Mouse (Mus musculus) neural tube, embryonic 14.5 days (tissue): ENCODE results near the gene Mlec. TPM values are rescaled to one million over a fixed set of nuclear protein-coding genes. Genes with fewer than 3 reads are reported as not detected.

ENCODE experiments used
- ATAC-seq: fragments of 200-750 bp; cut with Nextera tagmentation; 2 replicates; pipeline ENCODE4 v1.8.0; 2017; ENCODE audit warnings: low read depth, mild to moderate bottlenecking, moderate TSS enrichment, moderate library complexity
- H3K27ac ChIP-seq: fragments of 300-500 bp; sonication (generic); 2 replicates; pipeline ENCODE4 v1.5.1; 2014; ENCODE audit warnings: low read depth, mild to moderate bottlenecking, control low read depth, low read length, moderate library complexity, mixed read lengths
- H3K27me3 ChIP-seq: fragments of 300-500 bp; sonication (generic); 2 replicates; pipeline ENCODE4 v1.6.1; 2014; ENCODE audit warnings: low read length; ENCODE audit not compliant: control insufficient read depth, insufficient read depth
- H3K36me3 ChIP-seq: fragments of 300-500 bp; sonication (generic); 2 replicates; pipeline ENCODE4 v1.6.1; 2014; ENCODE audit warnings: low read length, mixed read lengths; ENCODE audit not compliant: control insufficient read depth, insufficient read depth
- H3K4me1 ChIP-seq: fragments of 300-500 bp; sonication (generic); 2 replicates; pipeline ENCODE4 v1.6.1; 2014; ENCODE audit warnings: low read length; ENCODE audit not compliant: control insufficient read depth, insufficient read depth
- H3K4me2 ChIP-seq: fragments of 300-500 bp; sonication (generic); 2 replicates; pipeline ENCODE4 v1.6.1; 2014; ENCODE audit warnings: mild to moderate bottlenecking, low read depth, low read length, control low read depth
- H3K4me3 ChIP-seq: fragments of 300-500 bp; sonication (generic); 2 replicates; pipeline ENCODE4 v1.5.1; 2014; ENCODE audit warnings: low read depth, low read length, control low read depth, mixed read lengths
- H3K9ac ChIP-seq: fragments of 300-500 bp; sonication (generic); replicated peaks from 2 replicates; pipeline ENCODE4 v1.6.1; 2014; ENCODE audit warnings: low read depth, mild to moderate bottlenecking, control low read depth, low read length, mixed read lengths
- H3K9me3 ChIP-seq: fragments of 300-500 bp; sonication (generic); 2 replicates; pipeline ENCODE4 v1.6.1; 2016; ENCODE audit warnings: low read length; ENCODE audit not compliant: control insufficient read depth
- WGBS: fragments of 180-500 bp; shearing (Covaris S2); extraction: QIAGEN DNeasy Blood & Tissue Kit; methylation state at CpG from one replicate; pipeline ENCODE4 v1.1.7; 2014; 5-methylcytosine and 5-hydroxymethylcytosine counted together
- polyA plus RNA-seq: library from polyadenylated mRNA; unstranded; fragments of >200 nt; fragmentation: Nextera tagmentation; extraction: Ambion mirVana; gene quantifications from 2 replicates; pipeline ENCODE4 v1.2.1, GENCODE M21; 2014

Gene Mlec
- polyA plus RNA-seq: 23.9 and 26.2 TPM in 2 replicates

DNA sequence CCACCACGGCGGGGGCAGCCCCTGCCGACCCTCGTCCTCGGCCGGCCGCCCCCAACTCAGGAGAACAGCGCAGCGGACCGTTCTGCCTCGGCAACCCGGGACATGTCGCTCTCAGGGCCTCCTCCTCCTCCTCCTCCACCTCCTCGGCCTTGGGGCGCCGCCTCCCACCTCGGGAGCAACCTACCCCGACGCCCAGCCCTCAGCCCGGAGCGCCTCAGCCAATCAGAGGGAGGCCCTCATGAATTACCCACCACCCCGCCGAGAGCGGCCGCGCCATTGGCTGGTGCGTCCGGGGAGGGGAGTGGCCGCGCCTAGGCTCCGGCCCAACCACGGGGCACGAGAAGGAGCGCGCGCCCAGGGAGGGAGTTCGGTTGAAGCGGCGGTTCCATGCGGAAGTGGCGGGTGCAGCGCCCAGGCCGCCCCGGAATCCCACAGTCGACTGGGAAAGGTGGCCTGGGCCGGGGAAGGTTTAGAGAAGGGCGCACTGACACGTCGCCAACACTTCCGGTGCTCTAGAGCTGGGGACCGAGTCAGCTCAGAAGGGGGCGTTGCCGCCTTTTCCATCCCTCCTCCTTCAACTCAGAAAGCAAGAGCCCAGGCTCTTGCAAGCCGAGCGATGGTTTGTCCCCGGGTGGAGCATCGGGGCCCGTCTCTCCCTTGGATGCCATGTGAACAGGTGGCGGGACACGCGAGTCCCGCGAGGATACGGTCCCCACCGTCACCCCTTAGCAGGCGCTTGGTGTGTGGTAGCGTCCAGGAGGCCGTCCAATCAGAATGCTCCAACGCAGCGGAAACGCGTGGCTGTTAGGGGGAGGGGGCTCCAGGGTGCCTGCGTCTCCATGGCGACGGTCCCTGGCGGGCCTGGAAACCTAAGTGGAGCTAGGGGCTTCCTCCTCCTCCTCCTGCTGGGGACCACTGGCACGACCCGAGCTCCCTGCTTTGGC is at the start of gene Mlec:
Mlec (minus strand) TSS at position 140 of the 944 bp plus-strand sequence.
- H3K9me3 ChIP-seq: no peaks in the 10 kb centered on the region
- H3K36me3 ChIP-seq: no peaks in the 10 kb centered on the region
- H3K27ac ChIP-seq: peak within 1 kb of the TSS; percentile 98
- peak within 1 kb of the TSS; percentile 95 for H3K9ac ChIP-seq
- H3K27me3 ChIP-seq: no peaks in the 10 kb centered on the region
- peak within 1 kb of the TSS; percentile 97 for H3K4me3 ChIP-seq
- peak within 1 kb of the TSS; percentile 95 for H3K4me2 ChIP-seq
- under 1% methylated on average over 64 of the region's 78 CpGs for WGBS
- ATAC-seq: peak; percentile 97
- peaks cover 34% of the 10 kb centered on the region for H3K4me1 ChIP-seq

DNA sequence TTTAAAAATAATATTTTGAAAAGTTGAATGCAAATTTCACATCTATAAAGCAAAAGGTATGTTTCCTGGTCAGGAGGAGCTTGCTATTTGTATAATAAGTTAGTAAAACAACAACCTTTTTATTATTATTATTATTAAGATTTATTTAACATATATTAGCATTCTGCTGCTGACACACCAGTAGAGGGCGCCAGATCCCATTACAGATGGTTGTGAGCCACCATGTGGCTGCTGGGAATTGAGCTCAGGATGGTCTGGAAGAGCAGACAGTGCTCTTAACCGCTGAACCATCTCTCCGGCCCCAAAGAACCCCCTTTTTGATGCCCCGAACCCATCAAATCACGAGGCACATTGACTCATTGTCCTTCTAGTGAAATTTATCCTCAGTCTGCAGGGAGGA is 49.3 kb upstream of the Mlec start:
- ATAC-seq: no peak
- no peaks in the 10 kb centered on the region for H3K36me3 ChIP-seq
- H3K27ac ChIP-seq: no peak overlapping the region
- H3K27me3 ChIP-seq: no peaks in the 10 kb centered on the region
- H3K4me2 ChIP-seq: no peak overlapping the region
- peaks cover 10% of the 10 kb centered on the region; the same call in 1 of the 2 replicates for H3K4me1 ChIP-seq
- no peaks in the 10 kb centered on the region for H3K9me3 ChIP-seq
- no peak overlapping the region for H3K9ac ChIP-seq
- 60% methylated on average over 5 of the region's 5 CpGs for WGBS
- no peak overlapping the region for H3K4me3 ChIP-seq

DNA sequence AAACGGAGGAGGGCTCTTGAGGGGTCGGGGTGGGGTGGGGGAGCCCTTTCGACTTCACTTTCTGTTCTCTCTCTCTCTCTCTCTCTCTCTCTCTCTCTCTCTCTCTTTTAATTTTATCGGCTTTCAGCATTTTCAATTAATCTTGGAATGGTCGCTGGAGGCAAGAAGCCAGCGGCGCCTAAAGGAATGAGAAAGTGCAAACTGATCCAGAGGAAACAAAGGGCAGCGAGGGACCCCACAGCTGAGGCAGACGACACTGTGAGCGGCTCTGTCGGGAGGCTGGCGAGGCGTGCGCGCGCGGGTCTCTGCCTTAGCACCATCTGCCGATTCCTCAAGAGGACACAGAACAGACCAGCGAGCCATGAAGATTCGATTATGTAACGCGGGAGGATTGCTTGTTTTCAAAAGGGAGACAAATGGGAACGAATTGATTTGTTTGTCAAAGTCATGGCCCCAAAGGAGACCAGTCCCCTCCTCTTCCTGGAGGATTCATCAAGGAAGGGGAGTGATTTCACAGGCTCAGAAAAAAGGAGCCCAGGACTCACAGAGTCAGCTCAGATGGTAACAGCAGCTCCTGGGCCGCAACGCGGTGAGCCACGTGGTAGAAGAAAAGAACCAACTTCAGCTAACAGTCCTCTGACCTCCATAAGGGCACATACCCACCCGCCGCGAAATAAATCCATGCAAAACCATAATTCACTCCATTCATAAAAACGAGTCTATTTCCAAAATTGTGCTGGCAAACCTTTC is 46.8 kb upstream of the Mlec start:
- Histone ChIP-seq H3K27me3 (no peaks in the 10 kb centered on the region), H3K36me3 (no peaks in the 10 kb centered on the region), H3K4me2 (peak overlapping the region; percentile 47), H3K4me3 (peak overlapping the region; percentile 18; the same call in 1 of the 2 replicates), H3K9ac (peak overlapping the region; percentile 41), H3K27ac (peak overlapping the region; percentile 82), H3K4me1 (peaks cover 10% of the 10 kb centered on the region; the same call in 1 of the 2 replicates), H3K9me3 (no peaks in the 10 kb centered on the region)
- ATAC-seq: peak; percentile 88
- WGBS: 2% methylated on average over 31 of the region's 31 CpGs

DNA sequence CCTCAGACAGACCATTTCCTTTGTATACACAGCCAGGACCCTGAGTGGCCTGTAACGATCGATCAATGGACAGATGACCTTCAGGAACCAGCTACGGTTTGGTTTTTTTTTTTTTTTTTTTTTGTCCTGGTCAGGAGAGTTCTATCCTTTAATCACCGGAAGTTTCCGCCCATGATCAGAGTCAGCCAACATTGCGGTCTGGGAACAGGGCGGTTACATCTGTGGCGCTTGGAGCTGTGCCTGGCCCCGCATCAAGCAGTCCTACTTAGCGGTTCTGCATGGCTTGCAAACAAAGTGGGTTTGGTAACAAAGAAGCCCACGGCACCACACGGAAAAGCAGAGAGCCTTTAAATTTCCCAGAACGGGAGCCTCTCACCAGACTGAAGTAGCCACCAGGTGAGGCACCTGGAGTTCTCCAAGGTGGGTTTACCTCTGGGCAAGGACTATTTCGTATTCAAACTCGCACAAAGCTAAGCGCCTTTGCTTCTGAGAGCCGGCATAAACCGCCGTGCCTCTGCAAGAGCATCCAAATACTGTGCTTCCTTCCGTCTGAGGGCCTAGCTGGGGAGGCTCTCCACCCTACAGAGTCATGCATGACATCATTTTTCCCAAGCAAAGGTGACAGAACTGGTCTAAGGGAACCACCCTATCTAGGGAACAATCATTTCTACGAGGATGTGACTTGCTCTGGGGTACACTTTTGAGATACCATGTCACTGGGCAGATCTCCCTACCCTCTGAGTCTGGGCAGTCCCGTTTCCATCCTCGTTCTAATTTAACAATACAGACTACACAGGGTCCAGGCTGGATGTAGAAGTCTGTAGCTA is 46.0 kb upstream of the Mlec start:
- Histone ChIP-seq H3K4me1 (peaks cover 10% of the 10 kb centered on the region; the same call in 1 of the 2 replicates), H3K9ac (peak overlapping the region; percentile 12; the same call in 1 of the 2 replicates), H3K4me2 (peak overlapping the region; percentile 47), H3K4me3 (peak overlapping the region; percentile 18; the same call in 1 of the 2 replicates), H3K27me3 (no peaks in the 10 kb centered on the region), H3K36me3 (no peaks in the 10 kb centered on the region), H3K27ac (peak overlapping the region; percentile 82), H3K9me3 (no peaks in the 10 kb centered on the region)
- peak; percentile 52; the same call in 1 of the 2 replicates for ATAC-seq
- 11% methylated on average over 23 of the region's 23 CpGs for WGBS

DNA sequence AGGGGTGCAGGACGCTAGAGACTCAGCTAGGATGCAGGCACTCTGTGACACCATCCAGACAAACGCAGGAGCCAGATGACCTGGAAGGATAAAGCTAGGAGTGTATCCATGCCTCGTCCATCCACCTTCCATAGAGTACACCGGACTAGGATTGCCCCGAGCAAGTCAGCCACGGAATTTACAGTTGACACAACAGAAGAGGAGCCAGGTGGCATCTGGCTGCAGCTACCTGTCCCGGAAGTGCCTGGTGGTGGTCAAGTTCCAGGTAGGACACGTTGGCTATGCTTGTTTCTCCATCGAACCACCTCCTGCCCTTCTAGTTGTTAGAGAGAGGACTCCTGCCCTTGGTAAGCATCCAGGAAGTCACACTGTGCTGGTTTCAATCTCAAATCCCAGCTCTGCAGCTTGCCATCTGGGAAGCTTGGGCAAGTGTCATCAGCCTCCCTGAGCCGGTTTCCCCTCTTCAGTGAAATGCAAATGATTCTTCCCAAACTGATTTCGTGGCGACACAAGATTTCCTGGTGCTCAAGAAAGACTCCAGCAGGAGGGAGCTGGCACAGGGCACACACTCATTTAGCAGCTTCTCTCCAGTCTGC is 36.7 kb upstream of the Mlec start:
- H3K36me3 ChIP-seq: no peaks in the 10 kb centered on the region
- H3K27me3 ChIP-seq: no peaks in the 10 kb centered on the region
- peak overlapping the region; percentile 99 for H3K4me2 ChIP-seq
- no peak for ATAC-seq
- peak overlapping the region; percentile 74; the same call in 1 of the 2 replicates for H3K27ac ChIP-seq
- 6% methylated on average over 12 of the region's 12 CpGs for WGBS
- no peaks in the 10 kb centered on the region for H3K9me3 ChIP-seq
- H3K9ac ChIP-seq: peak overlapping the region; percentile 86; the same call in 1 of the 2 replicates
- peak overlapping the region; percentile 63 for H3K4me3 ChIP-seq
- H3K4me1 ChIP-seq: peaks cover 19% of the 10 kb centered on the region

DNA sequence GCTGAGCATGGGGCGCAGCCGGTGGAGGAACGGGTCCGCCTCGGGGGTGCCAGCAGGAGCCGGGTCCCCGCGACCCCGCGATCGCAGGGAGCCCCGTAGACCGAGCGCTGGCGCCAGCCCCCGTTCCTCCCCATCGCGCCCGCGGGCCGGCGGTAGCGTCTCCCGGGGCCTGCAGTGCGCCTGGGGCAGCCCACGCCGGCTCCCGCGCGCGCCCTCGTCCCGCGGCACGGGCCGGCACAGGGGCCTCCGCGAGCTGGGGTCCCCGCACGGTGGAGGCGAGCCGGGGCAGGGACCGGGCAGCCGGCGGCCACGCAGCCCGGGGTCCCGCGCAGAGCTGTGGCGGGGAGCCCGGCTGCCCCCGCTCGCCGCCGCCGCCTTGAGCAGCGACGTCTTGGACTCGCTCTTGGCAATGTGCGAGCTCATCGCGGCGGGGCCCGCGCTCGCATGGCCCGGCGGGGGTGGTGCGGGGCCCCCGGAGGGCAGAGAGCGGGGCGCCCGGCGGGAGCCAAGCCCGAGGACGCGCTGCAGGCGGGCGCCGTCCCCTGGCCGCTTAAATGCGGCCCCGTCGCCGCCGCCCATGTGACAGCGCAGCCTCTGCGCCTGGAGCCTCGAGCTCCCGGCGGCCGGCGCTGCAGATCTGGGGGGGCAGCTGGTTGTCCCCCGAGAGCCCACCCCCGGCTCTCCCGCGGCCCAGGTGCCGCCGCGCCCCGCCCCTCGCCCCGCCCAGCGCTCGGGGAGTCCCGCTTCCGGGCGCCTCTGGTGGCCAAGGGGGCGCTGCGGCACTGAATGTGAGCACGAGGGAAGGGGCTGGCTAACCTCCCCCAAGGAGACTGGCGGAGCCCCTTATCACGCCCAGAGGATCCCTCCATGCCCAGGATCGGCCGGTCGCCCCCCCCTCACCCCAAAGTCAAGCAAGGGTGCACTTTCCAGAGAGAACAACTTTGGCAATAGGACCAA is 36.0 kb upstream of the Mlec start, which contains the start of gene Cabp1:
Cabp1 (minus strand) TSS at position 713 of the 957 bp plus-strand sequence.
- H3K27me3 ChIP-seq: no peaks in the 10 kb centered on the region
- no peaks in the 10 kb centered on the region for H3K36me3 ChIP-seq
- no peaks in the 10 kb centered on the region for H3K9me3 ChIP-seq
- H3K4me3 ChIP-seq: peak within 1 kb of the TSS; percentile 63
- peak within 1 kb of the TSS; percentile 74 for H3K27ac ChIP-seq
- H3K4me1 ChIP-seq: peaks cover 19% of the 10 kb centered on the region
- H3K9ac ChIP-seq: peak within 1 kb of the TSS; percentile 86
- WGBS: 1% methylated on average over 86 of the region's 116 CpGs
- peak within 1 kb of the TSS; percentile 99 for H3K4me2 ChIP-seq
- peak; percentile 69 for ATAC-seq

DNA sequence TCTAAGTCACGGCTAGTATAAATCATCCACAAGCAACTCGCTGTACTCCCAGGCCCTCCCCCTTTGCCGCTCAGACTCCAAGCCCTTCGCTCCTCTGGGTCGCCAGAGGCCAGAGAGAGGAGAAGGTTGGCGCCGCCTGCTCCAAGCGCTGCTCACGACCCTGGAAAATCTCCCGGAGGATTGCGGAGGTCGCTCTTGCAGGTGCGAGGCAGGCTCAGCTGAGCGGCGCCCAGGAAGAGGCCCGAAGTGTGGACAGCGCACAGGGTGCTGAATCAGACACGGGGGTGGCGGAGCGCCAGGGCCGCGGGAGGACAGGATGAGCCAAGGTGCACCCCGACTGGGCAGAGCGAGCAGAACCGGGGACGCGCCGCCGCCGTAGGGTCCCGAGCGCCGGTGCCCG is 35.2 kb upstream of the Mlec start:
- H3K27me3 ChIP-seq: no peaks in the 10 kb centered on the region
- H3K4me2 ChIP-seq: peak overlapping the region; percentile 99
- H3K4me1 ChIP-seq: peaks cover 19% of the 10 kb centered on the region
- H3K9ac ChIP-seq: peak overlapping the region; percentile 86
- H3K27ac ChIP-seq: peak overlapping the region; percentile 74
- peak overlapping the region; percentile 63 for H3K4me3 ChIP-seq
- no peaks in the 10 kb centered on the region for H3K9me3 ChIP-seq
- WGBS: 0% methylated on average over 34 of the region's 34 CpGs
- ATAC-seq: peak; percentile 38
- H3K36me3 ChIP-seq: no peaks in the 10 kb centered on the region
